Mouse (Mus musculus) forebrain, postnatal 0 days (tissue): ENCODE data around the gene Clpb. TPM values are rescaled to one million over a fixed set of nuclear protein-coding genes. Genes with fewer than 3 reads are reported as not detected.

Experiments used
- ATAC-seq: fragments of 200-750 bp; cut with Nextera tagmentation; 2 replicates; pipeline ENCODE4 v1.8.0; 2017; ENCODE audit warnings: mild to moderate bottlenecking, moderate library complexity
- DNase-seq: peaks from one replicate; pipeline ENCODE4 v3.0.0-alpha.2; 2015
- H3K27ac ChIP-seq: fragments of 300-500 bp; sonication (generic); 2 replicates; pipeline ENCODE4 v1.5.1; 2014; ENCODE audit warnings: low read depth, mild to moderate bottlenecking, antibody characterized with exemption, low read length, moderate library complexity, mixed read lengths
- H3K27me3 ChIP-seq: fragments of 300-500 bp; sonication (generic); 2 replicates; pipeline ENCODE4 v1.6.1; 2014; ENCODE audit warnings: mild to moderate bottlenecking, low read length, mixed read lengths; ENCODE audit not compliant: insufficient read depth
- H3K36me3 ChIP-seq: fragments of 300-500 bp; sonication (generic); 2 replicates; pipeline ENCODE4 v1.6.1; 2014; ENCODE audit warnings: mild to moderate bottlenecking, moderate library complexity; ENCODE audit not compliant: insufficient read depth
- H3K4me1 ChIP-seq: fragments of 300-500 bp; sonication (generic); 2 replicates; pipeline ENCODE4 v1.6.1; 2014; ENCODE audit warnings: antibody characterized with exemption; ENCODE audit not compliant: insufficient read depth
- H3K4me2 ChIP-seq: fragments of 300-500 bp; sonication (generic); 2 replicates; pipeline ENCODE4 v1.6.1; 2014; ENCODE audit warnings: low read depth, mild to moderate bottlenecking, moderate library complexity
- H3K4me3 ChIP-seq: fragments of 300-500 bp; sonication (generic); 2 replicates; pipeline ENCODE4 v1.5.1; 2014; ENCODE audit warnings: low read depth, low read length, mixed read lengths
- H3K9ac ChIP-seq: fragments of 300-500 bp; sonication (generic); 2 replicates; pipeline ENCODE4 v1.6.1; 2014; ENCODE audit warnings: mild to moderate bottlenecking
- H3K9me3 ChIP-seq: fragments of 300-500 bp; sonication (generic); 2 replicates; pipeline ENCODE4 v1.6.1; 2016; ENCODE audit warnings: low read length
- CTCF ChIP-seq: sonication (generic); IDR thresholded peaks from 2 replicates; pipeline ENCODE4 v1.5.1; 2016; ENCODE audit warnings: antibody characterized with exemption, control low read depth, low read depth
- WGBS: fragments of 180-500 bp; shearing (Covaris S2); extraction: QIAGEN DNeasy Blood & Tissue Kit; methylation state at CpG from one replicate; pipeline ENCODE4 v1.1.7; 2014; 5-methylcytosine and 5-hydroxymethylcytosine counted together
- polyA plus RNA-seq: library from polyadenylated mRNA; unstranded; fragments of >200 nt; fragmentation: Nextera tagmentation; extraction: Ambion mirVana; gene quantifications from 2 replicates; pipeline ENCODE4 v1.2.1, GENCODE M21; 2015
- total RNA-seq: library from RNA; depleted of rRNA; stranded (reverse); fragments of >200 nt; gene quantifications from 2 replicates; pipeline ENCODE4 v1.2.3, GENCODE M21; 2014

Gene Clpb
- total and polyA plus RNA-seq, 2 experiments from 2014 or later, result 38.3 to 45.9 TPM

GRCm38 (mm10) chr7:101696931-101697723 is 33.7 kb downstream of the Clpb start:
- peak; percentile 74 for ATAC-seq

GRCm38 (mm10) chr7:101700296-101700695 is 36.9 kb downstream of the Clpb start:
- no peak overlapping the region for H3K4me2 ChIP-seq
- ATAC-seq (no peak), DNase-seq (no peak)
- H3K4me3 ChIP-seq, result no peak overlapping the region
- H3K9me3 ChIP-seq, result no peaks in the 10 kb centered on the region
- H3K27me3 ChIP-seq, result no peaks in the 10 kb centered on the region
- H3K4me1 ChIP-seq, result no peaks in the 10 kb centered on the region
- H3K36me3 ChIP-seq, result no peaks in the 10 kb centered on the region
- H3K9ac ChIP-seq, result no peak overlapping the region
- no peak overlapping the region for H3K27ac ChIP-seq
- WGBS, result 81% methylated on average over 3 of the region's 3 CpGs
- TF ChIP-seq CTCF, result no peak

More at GRCm38 (mm10) chr7:101696931-101697723, 33.7 kb downstream of the Clpb start:
- Histone ChIP-seq H3K4me1 (no peaks in the 10 kb centered on the region), H3K4me3 (no peak overlapping the region), H3K4me2 (no peak overlapping the region), H3K9me3 (no peaks in the 10 kb centered on the region), H3K27ac (no peak overlapping the region), H3K9ac (no peak overlapping the region), H3K27me3 (no peaks in the 10 kb centered on the region), H3K36me3 (no peaks in the 10 kb centered on the region)
- TF ChIP-seq CTCF, result no peak
- WGBS, result 39% methylated on average over 10 of the region's 10 CpGs
- peak; percentile 33 for DNase-seq

GRCm38 (mm10) chr7:101702706-101703105 is 39.3 kb downstream of the Clpb start:
- no peaks in the 10 kb centered on the region for H3K4me1 ChIP-seq
- no peaks in the 10 kb centered on the region for H3K27me3 ChIP-seq
- no peaks in the 10 kb centered on the region; the same call in 1 of the 2 replicates for H3K36me3 ChIP-seq
- H3K9me3 ChIP-seq, result no peaks in the 10 kb centered on the region
- H3K27ac ChIP-seq, result no peak overlapping the region
- no peak overlapping the region for H3K9ac ChIP-seq
- H3K4me3 ChIP-seq, result no peak overlapping the region
- ATAC-seq (no peak), DNase-seq (no peak)
- no peak for TF ChIP-seq CTCF
- WGBS, result 85% methylated on average over 5 of the region's 5 CpGs
- no peak overlapping the region for H3K4me2 ChIP-seq

GRCm38 (mm10) chr7:101709586-101709985 is 46.2 kb downstream of the Clpb start:
- Histone ChIP-seq H3K9ac (no peak overlapping the region), H3K36me3 (peaks cover 3% of the 10 kb centered on the region; the same call in 1 of the 2 replicates), H3K4me2 (no peak overlapping the region), H3K9me3 (no peaks in the 10 kb centered on the region), H3K4me3 (no peak overlapping the region), H3K27ac (no peak overlapping the region), H3K4me1 (no peaks in the 10 kb centered on the region), H3K27me3 (no peaks in the 10 kb centered on the region)
- ATAC-seq (no peak), DNase-seq (no peak)
- TF ChIP-seq CTCF, result no peak
- 75% methylated on average over 3 of the region's 3 CpGs for WGBS

GRCm38 (mm10) chr7:101710236-101710635 is 46.8 kb downstream of the Clpb start:
- 88% methylated on average over 5 of the region's 5 CpGs for WGBS
- Histone ChIP-seq H3K9me3 (no peaks in the 10 kb centered on the region), H3K27me3 (no peaks in the 10 kb centered on the region), H3K9ac (no peak overlapping the region), H3K4me2 (no peak overlapping the region), H3K27ac (no peak overlapping the region), H3K4me3 (no peak overlapping the region), H3K4me1 (no peaks in the 10 kb centered on the region), H3K36me3 (peaks cover 3% of the 10 kb centered on the region; the same call in 1 of the 2 replicates)
- no peak for TF ChIP-seq CTCF
- ATAC-seq (no peak), DNase-seq (no peak)

DNA sequence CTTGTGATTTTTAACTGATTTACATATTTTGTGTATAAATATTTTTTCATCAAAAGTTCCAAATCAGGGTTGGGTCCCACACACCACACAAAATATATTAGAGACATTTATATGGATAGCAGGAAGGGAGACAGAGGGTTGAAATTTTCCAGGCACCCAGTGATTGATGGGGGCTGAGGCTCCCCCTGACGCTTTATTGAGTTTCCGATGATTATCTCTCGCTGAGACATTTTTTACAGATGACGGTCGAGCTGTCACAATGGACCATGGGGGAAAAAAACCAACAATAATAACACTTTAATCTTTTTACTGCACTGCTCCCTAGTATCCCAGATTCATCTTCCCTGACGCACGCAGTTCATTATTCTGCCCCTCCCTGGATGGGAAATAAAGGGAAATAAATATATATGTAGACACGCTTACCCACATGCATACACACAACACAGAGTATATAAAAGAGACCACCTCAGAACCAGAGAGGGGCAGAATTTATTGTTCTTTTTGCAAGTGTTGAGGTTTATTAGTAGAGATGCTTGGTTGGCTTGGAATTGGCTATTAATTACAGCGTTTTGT is 50.5 kb downstream of the Clpb start:
- Histone ChIP-seq H3K4me3 (no peak overlapping the region), H3K36me3 (0 out of 2 replicates have a peak, but pooled peaks cover 3% of the 10 kb centered on the region), H3K27me3 (no peaks in the 10 kb centered on the region), H3K9me3 (no peaks in the 10 kb centered on the region), H3K4me1 (no peaks in the 10 kb centered on the region), H3K9ac (no peak overlapping the region), H3K4me2 (no peak overlapping the region), H3K27ac (no peak overlapping the region)
- TF ChIP-seq CTCF, result no peak
- WGBS, result 87% methylated on average over 9 of the region's 9 CpGs
- no peak for DNase-seq
- no peak for ATAC-seq

DNA sequence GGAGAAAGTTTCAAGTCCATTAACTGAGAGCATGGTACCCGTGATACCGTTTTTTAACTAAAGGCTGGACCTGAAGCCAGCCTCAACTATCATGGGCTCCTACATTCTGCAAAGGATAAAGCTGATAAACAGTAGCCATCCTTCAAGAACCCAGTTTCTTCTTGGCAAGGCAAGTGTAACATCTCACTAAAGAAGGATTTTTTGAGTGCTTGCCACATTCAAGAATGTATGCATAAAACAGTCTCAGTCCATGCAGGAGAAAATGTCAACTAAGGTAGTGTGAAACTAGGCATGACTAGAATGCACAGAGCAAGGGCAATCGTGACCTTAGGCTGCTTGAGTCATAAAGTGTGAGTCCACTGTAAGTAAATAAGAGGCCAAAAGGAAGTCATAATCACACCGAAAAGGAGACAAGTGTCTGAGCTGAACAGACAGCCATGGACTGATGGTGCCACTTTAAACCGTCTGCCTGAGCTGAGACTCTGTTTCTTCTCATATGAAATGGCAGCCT is 51.7 kb downstream of the Clpb start:
- Histone ChIP-seq H3K27ac (no peak overlapping the region), H3K4me1 (no peaks in the 10 kb centered on the region), H3K27me3 (no peaks in the 10 kb centered on the region), H3K9ac (no peak overlapping the region), H3K4me2 (no peak overlapping the region), H3K36me3 (0 out of 2 replicates have a peak, but pooled peaks cover 3% of the 10 kb centered on the region), H3K4me3 (no peak overlapping the region), H3K9me3 (no peaks in the 10 kb centered on the region)
- no peak for TF ChIP-seq CTCF
- DNase-seq (no peak), ATAC-seq (no peak)
- 87% methylated on average over 5 of the region's 5 CpGs for WGBS
